ENCODE assay signal across 11 mouse cellular contexts in the genomic region with DNA sequence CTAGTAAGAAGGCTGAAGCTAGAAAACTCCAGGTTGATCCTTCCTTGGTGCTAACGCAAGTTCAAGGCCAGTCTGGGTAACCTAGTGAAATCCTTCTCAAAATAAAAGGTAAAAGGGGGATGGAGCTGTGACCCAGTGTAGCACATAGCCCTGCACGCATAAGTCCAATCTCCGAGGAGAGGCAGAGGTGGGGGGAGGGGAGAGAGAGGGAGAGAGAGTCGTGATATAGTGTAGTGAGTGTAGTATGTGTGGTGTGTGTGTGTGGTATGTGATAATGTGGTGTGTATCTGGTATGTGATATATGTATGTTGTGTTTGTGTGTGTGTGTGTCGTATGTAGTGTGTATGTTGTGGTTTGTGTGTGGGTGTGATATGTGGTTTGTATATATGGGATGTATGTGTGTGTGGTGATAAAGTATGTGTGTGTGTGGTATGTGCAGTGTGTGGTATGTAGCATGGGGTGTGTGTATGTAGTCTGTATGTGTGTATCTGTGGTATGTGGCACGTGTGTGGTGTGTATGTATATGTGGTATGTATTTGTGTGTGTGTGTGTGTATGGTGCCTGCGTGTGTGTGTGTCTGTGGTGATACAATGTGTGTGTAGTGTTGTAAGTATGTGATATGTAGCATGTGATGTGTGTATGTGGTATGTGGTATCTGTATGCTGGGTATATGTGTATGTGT.
A peak's percentile ranks its signal among the peaks of the same experiment; 100 is the strongest.
DNase-seq lines count a peak whose midpoint lies in the region; ATAC-seq and TF ChIP-seq lines count a peak whose summit lies in the region.
"Had no signal": no experiment of that assay in that cellular context is flagged by ENCODE, and none has a peak within 500 bp of the region (broad histone marks: within the 10 kb centered on the region; RNA-seq: fewer than 3 reads in every experiment).

No protein-coding gene starts in this region.

- no peak for TF ChIP-seq EP300 in CH12.LX (IDR thresholded peaks at IDR 0.05; ENCODE audit: low read length)

- H3K9ac ChIP-seq in intestine, embryonic 16.5 days (ENCODE audit: low read depth, low read length), result no peak overlapping the region
- no peak overlapping the region for H3K9ac ChIP-seq in intestine, postnatal 0 days (ENCODE audit: low read depth, low read length)
- H3K9ac ChIP-seq in CH12.LX (ENCODE audit: insufficient read depth, low read depth), result no peak overlapping the region
- no peak overlapping the region for H3K9ac ChIP-seq in limb, embryonic 13.5 days
- H3K9ac ChIP-seq: liver, embryonic 13.5 days had no signal

- no peaks in the 10 kb centered on the region for H3K27me3 ChIP-seq in intestine, embryonic 16.5 days (replicated peaks; ENCODE audit: control insufficient read depth, insufficient read depth, low read length)
- no peaks in the 10 kb centered on the region for H3K27me3 ChIP-seq in intestine, postnatal 0 days (replicated peaks; ENCODE audit: control insufficient read depth, insufficient read depth, low read length)
- H3K27me3 ChIP-seq in CH12.LX (replicated peaks), result no peaks in the 10 kb centered on the region
- H3K27me3 ChIP-seq in limb, embryonic 13.5 days, result peaks cover 14% of the 10 kb centered on the region; the same call in 1 of the 2 replicates
- H3K27me3 ChIP-seq: liver, embryonic 13.5 days had no signal

- 0 out of 2 replicates have a peak, but pooled peaks cover 2% of the 10 kb centered on the region for H3K4me1 ChIP-seq in intestine, embryonic 16.5 days (ENCODE audit: control insufficient read depth, insufficient read depth, low read length)
- no peaks in the 10 kb centered on the region for H3K4me1 ChIP-seq in intestine, postnatal 0 days (replicated peaks; ENCODE audit: control insufficient read depth, insufficient read depth, low read length)
- peaks cover 6 to 7% of the 10 kb centered on the region in 2 experiments; a peak in 2 of 4 replicates for H3K4me1 ChIP-seq in CH12.LX (ENCODE audit: control insufficient read depth in 1 of 2, insufficient read depth in 2 of 2)
- 0 out of 2 replicates have a peak, but pooled peaks cover 2% of the 10 kb centered on the region for H3K4me1 ChIP-seq in limb, embryonic 13.5 days

- no peak for TF ChIP-seq POLR2A in CH12.LX (IDR thresholded peaks at IDR 0.05; ENCODE audit: low read depth, low read length)

- no peak overlapping the region for H3K4me3 ChIP-seq in intestine, embryonic 16.5 days (ENCODE audit: low read length)
- H3K4me3 ChIP-seq in intestine, postnatal 0 days (ENCODE audit: low read depth, low read length), result no peak overlapping the region
- H3K4me3 ChIP-seq in CH12.LX (replicated peaks in 1 of 3; ENCODE audit: low read depth in 2 of 3, low read length in 2 of 3, poor library complexity in 1 of 3), result no peak overlapping the region
- no peak overlapping the region for H3K4me3 ChIP-seq in limb, embryonic 13.5 days
- H3K4me3 ChIP-seq: heart, embryonic 10.5 days; liver, embryonic 13.5 days had no signal

- no peaks in the 10 kb centered on the region for H3K36me3 ChIP-seq in intestine, embryonic 16.5 days (ENCODE audit: control insufficient read depth, insufficient read depth, low read length)
- no peaks in the 10 kb centered on the region for H3K36me3 ChIP-seq in intestine, postnatal 0 days (ENCODE audit: control insufficient read depth, insufficient read depth)
- no peaks in the 10 kb centered on the region for H3K36me3 ChIP-seq in CH12.LX (replicated peaks in 1 of 2; ENCODE audit: control insufficient read depth in 1 of 2, insufficient read depth in 1 of 2, low read length in 1 of 2)
- H3K36me3 ChIP-seq in limb, embryonic 13.5 days, result no peaks in the 10 kb centered on the region
- H3K36me3 ChIP-seq: heart, embryonic 10.5 days; liver, embryonic 13.5 days had no signal

- no peak for TF ChIP-seq CTCF in intestine, postnatal 0 days (IDR thresholded peaks at IDR 0.05; ENCODE audit: low read depth)
- TF ChIP-seq CTCF in CH12.LX (conservative IDR thresholded peaks at IDR 0.05 in 1 of 2, IDR thresholded peaks at IDR 0.05 in 1 of 2; ENCODE audit: low read depth in 2 of 2, low read length in 2 of 2), result no peak

- H3K9me3 ChIP-seq in intestine, embryonic 16.5 days (ENCODE audit: control insufficient read depth, low read length), result no peaks in the 10 kb centered on the region
- H3K9me3 ChIP-seq in intestine, postnatal 0 days (ENCODE audit: control insufficient read depth), result no peaks in the 10 kb centered on the region
- H3K9me3 ChIP-seq in CH12.LX (replicated peaks; ENCODE audit: low read length), result no peaks in the 10 kb centered on the region
- H3K9me3 ChIP-seq in limb, embryonic 13.5 days, result no peaks in the 10 kb centered on the region
- H3K9me3 ChIP-seq: heart, embryonic 10.5 days; liver, embryonic 13.5 days had no signal

- no peak overlapping the region for H3K27ac ChIP-seq in intestine, embryonic 16.5 days (ENCODE audit: low read length)
- H3K27ac ChIP-seq in intestine, postnatal 0 days (ENCODE audit: low read depth, low read length), result no peak overlapping the region
- no peak overlapping the region for H3K27ac ChIP-seq in CH12.LX (ENCODE audit: insufficient read depth, low read depth)
- H3K27ac ChIP-seq in limb, embryonic 13.5 days, result no peak overlapping the region
- H3K27ac ChIP-seq: heart, embryonic 10.5 days; liver, embryonic 13.5 days had no signal

- dilution Hi-C loops in CH12.LX (cut with MboI; ENCODE audit: extremely low pct_ligation_motif_present, extremely low pct_unique_long_range_greater_than_20kb, low sequenced_read_pairs), result no loop called here

- WGBS in intestine, embryonic 16.5 days, result 73% methylated on average over 7 of the region's 7 CpGs
- WGBS in intestine, postnatal 0 days, result 75% methylated on average over 7 of the region's 7 CpGs
- 74% methylated on average over 7 of the region's 7 CpGs for WGBS in limb, embryonic 13.5 days

- no peak overlapping the region for H3K4me2 ChIP-seq in intestine, embryonic 16.5 days (ENCODE audit: low read depth, low read length)
- H3K4me2 ChIP-seq in intestine, postnatal 0 days (replicated peaks; ENCODE audit: low read depth), result no peak overlapping the region
- H3K4me2 ChIP-seq in CH12.LX (ENCODE audit: insufficient read depth, low read depth, poor library complexity, severe bottlenecking), result peak overlapping the region; percentile 63
- no peak overlapping the region for H3K4me2 ChIP-seq in limb, embryonic 13.5 days (replicated peaks)
- H3K4me2 ChIP-seq: liver, embryonic 13.5 days had no signal

- DNase-seq in cerebellum, postnatal 10 days, result peak; percentile 6 to 9
- DNase-seq in cerebellum, adult 11 months, result no peak
- DNase-seq in CH12.LX (ENCODE audit: extremely low read depth), result no peak
- no peak for DNase-seq in c-Kit-positive CD71-positive TER-119-positive erythroid progenitor cells, embryonic 14.5 days (ENCODE audit: low spot score)
- DNase-seq in urinary bladder, postnatal 25 days (ENCODE audit: low spot score), result no peak
- DNase-seq: kidney, adult 11 months had no signal

- TF ChIP-seq RAD21 in CH12.LX (IDR thresholded peaks at IDR 0.05; ENCODE audit: low read depth, low read length), result no peak

- no peaks in the 10 kb centered on the region for H3K79me2 ChIP-seq in CH12.LX (replicated peaks; ENCODE audit: control insufficient read depth, extremely low read depth, insufficient read depth, poor library complexity, severe bottlenecking)

- in situ Hi-C loops in CH12.LX (cut with MboI; ENCODE audit: low pct_ligation_motif_present, low pct_unique_long_range_greater_than_20kb, low sequenced_read_pairs), result loop anchor here (5.0 to 25.0 kb wide), 2 partner anchors 276 to 461 kb away; partner anchors contain the start of genes Commd2 and Pfn2

- ATAC-seq in intestine, embryonic 16.5 days, result peak; percentile 26; the same call in 1 of the 2 replicates
- ATAC-seq in intestine, postnatal 0 days, result no peak
- peak; percentile 40; the same call in 1 of the 2 replicates for ATAC-seq in limb, embryonic 13.5 days (ENCODE audit: low FRiP score, low read depth)

TF ChIP-seq in CH12.LX, 34 proteins besides CTCF, POLR2A, EP300 and RAD21:
- TF ChIP-seq TBP (conservative IDR thresholded peaks at IDR 0.05; ENCODE audit: low read depth, low read length) (no peak), MAX (IDR thresholded peaks at IDR 0.05; ENCODE audit: low read length) (no peak), GABPA (IDR thresholded peaks at IDR 0.05; ENCODE audit: insufficient replicate concordance, low read depth, low read length) (no peak), SMC3 (IDR thresholded peaks at IDR 0.05; ENCODE audit: low read depth, low read length) (no peak), CHD2 (IDR thresholded peaks at IDR 0.05; ENCODE audit: low read length) (no peak), HCFC1 (IDR thresholded peaks at IDR 0.05; ENCODE audit: low read depth, low read length) (no peak), JUN (IDR thresholded peaks at IDR 0.05; ENCODE audit: insufficient read depth, low read depth, low read length) (no peak), MXI1 (IDR thresholded peaks at IDR 0.05; ENCODE audit: low read depth, low read length) (no peak), MAZ (IDR thresholded peaks at IDR 0.05; ENCODE audit: low read depth, low read length) (no peak), RCOR1 (conservative IDR thresholded peaks at IDR 0.05; ENCODE audit: low read depth, low read length) (no peak), IRF4 (IDR thresholded peaks at IDR 0.05; ENCODE audit: low read depth, low read length) (no peak), PAX5 (IDR thresholded peaks at IDR 0.05; ENCODE audit: low read length) (no peak), ZNF384 (IDR thresholded peaks at IDR 0.05; ENCODE audit: low read depth, low read length) (no peak), NRF1 (IDR thresholded peaks at IDR 0.05; ENCODE audit: low read depth, low read length) (no peak)

Comparison
In these comparisons a context has a peak if more than half of its experiments do, and no peak if none do; other contexts are left out.
1. DNase-seq: peak in cerebellum, postnatal 10 days (2 of 2); none in cerebellum, adult 11 months (single experiment), CH12.LX (single experiment), c-Kit-positive CD71-positive TER-119-positive erythroid progenitor cells, embryonic 14.5 days (single experiment) and urinary bladder, postnatal 25 days (single experiment).